Mouse (Mus musculus): ENCODE measurements around the gene Tgfa. TPM values are rescaled to one million over a fixed set of nuclear protein-coding genes. Genes with fewer than 3 reads are reported as not detected.

Tgfa gene
- total RNA-seq, 2 experiments from 2014 or later: 1.5 to 2.1 TPM

DNA sequence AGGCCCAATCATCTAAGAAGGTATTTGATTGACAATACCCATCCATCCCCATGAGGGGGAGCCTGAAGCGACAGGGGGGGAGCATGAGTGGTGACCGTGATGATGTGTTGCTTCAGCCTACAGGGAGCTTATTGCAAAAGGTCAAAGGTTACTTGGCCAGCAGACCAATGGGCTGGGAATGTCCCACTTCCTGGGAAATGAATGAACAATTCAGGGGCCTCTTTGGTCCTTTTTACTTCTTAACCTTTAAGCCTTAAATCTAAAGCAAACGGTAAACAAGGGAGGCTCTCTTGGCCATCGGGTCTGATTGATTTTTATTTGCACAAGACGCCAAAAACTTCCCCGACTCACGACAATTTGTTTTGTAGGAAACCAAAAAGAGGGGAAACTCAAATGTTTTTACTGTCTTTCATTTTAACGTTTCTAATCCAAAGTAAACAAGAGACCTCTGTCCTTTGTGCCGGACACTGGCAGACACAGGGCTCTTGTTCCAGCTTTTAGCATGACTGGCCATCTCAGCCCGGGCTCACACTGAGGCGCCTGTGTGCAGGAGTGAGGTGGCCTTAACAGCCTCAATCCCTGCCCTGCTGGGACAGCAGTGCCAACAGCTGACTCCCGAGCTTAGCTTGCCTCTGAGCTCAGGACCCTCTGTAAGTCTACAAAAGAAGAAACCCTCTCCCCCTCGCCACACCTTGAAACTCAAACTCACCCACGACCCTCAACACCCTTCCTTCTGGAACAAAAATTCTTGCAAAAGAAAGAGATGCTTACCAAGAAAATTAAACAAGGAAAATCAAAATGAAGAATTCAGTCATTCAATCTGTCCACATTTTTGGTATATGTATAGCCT lies 8.7 kb upstream of the Tgfa start:
- intact Hi-C loops (cut with DNase I): no loop called here
- no peak for DNase-seq

DNA sequence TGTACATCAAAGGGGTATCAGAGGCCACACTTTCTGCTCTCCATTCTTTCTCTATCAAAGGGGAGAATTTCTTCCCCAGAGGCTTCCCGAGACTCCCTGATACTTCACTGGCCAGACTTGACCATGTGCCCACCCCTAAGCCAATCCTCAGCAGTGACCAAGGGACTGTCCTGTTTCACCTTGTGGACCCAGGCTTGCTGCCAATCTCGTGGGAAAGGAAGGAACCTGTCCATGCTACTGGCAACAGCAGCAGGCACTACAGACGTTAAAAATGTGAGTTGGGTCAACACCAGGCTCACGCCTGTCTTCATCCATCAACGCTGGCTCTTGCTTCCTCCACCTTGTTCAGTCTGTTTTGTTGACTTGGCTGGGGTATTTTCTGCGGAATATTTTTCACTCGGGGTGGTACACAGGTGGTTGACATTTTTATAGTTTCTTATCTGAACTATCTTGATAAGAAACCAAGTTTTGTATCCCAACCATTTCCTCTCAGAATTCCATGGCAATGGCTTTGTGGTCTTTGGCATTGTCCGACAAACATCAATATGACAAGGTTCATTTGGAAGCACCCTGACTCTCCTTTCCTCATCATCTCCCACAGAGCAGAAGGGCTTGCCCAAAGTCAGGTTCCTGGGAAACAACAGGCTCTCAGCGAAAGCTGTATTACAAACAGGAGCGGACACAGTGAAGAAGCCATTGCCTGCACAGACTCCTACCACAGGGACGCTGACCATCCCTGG lies 6.1 kb upstream of the Tgfa start:
- DNase-seq: no peak
- intact Hi-C loops (cut with DNase I): no loop called here

DNA sequence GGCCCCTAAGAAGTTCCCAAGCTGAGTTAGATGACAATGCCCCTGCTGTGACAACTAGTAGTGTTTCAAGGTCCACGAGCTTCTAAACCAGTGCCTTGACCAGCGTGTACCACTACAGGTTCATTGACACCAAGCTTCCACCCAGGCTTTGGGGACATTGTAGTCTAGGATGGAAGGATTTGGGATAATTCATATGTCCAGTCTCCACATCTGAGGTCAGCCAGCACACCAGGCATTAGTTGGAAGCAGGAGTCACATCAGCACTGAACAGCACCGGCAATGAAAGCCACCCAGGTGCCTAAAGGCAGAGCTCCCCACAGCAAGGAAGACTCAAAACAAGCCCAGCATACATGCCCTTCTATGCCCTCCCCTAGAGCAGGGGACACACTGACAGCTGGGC lies 4.4 kb upstream of the Tgfa start:
- DNase-seq: no peak
- intact Hi-C loops (cut with DNase I): no loop called here

DNA sequence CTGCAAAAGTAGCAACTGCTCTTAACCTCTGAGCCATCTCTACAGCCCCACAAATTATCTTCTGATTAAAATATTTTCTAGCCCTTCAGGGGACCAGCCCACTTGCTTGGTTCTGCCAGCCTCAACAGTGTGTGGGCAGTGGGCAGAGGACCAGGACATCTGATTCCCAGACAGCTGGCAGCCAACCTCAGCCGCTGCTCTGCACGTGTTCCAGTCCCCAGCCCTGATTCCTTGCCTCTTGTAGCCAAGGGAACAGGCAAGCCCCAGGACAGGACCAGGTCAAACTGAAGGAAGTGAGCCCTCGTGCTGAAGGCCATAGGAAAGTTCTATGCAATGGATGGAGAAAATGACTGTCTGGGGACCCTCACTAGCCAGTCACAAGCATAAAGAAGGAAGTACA lies 2.0 kb upstream of the Tgfa start:
- intact Hi-C loops (cut with DNase I): no loop called here
- no peak for DNase-seq

DNA sequence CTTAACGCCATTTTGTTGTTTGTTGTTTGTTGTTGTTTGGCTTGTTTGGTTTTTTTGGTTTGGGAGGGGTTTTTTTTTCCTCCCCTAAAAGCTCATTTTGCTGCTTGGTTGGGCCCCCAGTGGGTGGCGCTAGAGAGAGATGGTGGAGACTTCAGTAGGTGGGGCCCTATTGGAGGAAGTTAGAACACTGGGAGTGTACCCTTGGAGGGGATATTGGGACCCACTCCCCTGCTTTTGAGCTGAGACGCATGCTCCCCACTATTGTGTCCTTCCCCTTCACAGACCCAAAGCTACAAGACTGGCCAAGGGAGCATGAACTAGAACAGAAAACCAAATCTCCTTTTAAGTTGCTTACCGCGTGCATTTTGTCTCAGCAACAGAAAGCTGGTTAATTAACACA lies 1.1 kb upstream of the Tgfa start:
- intact Hi-C loops (cut with DNase I): loop anchor here (2.0 kb wide), 1 partner anchor 171 kb away; the partner anchor contains the start of gene Fam136a
- peak in 1 of 2 experiments; percentile 57 for DNase-seq

DNA sequence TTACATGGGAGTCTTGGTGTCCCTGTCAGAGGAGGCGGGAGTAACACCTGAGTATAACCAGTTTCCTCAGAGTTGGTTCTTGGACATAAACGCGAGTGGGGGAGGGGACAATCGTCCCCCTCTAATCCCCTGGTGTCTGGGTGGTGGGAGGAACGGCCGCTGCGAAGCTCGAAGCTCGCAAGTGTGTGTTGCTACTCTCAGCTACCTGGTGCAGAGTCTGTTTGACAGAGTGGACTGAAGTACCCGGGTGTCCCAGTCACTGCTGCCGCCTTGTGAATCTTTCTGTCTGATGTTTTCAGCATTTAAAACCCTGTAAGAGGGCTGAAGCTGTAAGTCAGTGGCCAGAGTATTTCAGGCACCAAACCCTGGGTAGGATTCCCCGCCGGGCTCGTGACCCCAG lies 1.0 kb downstream of the Tgfa start:
- DNase-seq: no peak
- intact Hi-C loops (cut with DNase I): no loop called here

DNA sequence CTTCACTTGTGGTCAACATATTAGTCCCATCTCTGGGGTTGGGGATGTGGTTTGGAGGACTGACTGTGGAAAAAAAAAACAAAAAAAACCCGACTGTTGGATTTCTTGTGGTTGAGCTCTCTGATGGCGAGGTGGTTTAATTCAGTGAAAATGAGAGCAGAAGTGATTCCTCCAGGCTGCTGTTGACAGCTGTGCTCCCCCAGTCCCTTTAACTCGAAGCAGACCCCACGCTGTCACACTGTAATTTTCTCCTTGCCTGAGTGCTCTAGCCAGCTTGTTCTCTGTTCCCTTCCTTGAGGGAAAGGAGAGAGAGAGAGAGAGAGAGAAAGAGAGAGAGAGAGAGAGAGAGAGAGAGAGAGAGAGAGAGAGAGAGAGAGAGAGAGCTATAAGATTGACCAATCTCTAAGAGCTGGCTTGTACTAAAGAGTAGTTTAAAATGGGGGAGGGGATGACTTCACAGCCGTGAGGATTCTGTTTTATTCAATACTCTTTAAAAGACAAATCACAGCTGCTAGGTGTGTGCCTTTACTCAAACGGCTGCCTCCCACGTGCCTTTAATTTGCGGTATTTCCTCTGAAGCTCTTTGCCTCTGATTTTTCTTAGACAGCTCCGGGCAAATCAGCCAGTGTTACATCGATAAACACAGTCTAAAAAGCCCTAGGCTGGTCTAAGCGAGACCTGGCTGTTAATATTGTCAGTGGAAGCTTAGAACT lies 2.3 kb downstream of the Tgfa start:
- no peak for DNase-seq
- intact Hi-C loops (cut with DNase I): no loop called here

DNA sequence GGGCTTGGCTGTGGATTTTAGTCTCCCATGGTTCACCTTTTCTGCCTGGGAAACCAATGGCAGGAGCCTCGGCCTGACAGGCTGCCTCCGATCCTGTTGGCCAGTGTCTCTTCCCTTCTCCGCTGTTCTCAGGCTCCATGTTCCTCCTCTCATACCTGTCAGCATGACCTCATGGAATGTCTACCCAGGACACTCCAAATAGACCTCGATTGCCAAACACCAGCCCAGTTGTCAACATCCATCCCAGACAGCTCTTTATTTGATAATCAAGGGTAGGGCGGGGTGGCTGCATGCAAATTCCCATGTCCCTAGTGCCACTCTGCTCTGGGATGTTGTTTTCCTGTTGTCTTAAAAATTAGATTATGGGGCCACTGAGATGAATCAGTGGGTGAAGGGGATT lies 5.9 kb downstream of the Tgfa start:
- intact Hi-C loops (cut with DNase I): no loop called here
- DNase-seq: no peak

DNA sequence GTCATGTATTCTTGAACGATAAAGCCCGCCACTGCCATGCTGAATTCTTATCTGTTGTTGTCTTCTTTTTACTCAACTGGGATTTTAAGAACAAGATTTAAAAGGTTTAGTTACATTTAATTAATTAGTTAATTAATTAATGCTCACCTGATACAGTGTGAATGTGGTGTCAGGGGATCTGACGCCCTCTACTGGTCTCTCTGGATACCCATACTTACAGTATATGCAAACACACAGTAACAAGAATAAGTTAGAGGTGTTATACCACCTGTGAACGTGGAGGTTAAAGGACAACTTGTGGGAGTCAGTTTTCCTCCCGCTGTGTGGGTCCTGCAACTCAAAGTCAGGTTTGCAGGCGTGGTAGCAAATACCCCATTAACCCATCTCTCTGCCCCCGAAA lies 8.1 kb downstream of the Tgfa start:
- DNase-seq: no peak
- intact Hi-C loops (cut with DNase I): no loop called here

DNA sequence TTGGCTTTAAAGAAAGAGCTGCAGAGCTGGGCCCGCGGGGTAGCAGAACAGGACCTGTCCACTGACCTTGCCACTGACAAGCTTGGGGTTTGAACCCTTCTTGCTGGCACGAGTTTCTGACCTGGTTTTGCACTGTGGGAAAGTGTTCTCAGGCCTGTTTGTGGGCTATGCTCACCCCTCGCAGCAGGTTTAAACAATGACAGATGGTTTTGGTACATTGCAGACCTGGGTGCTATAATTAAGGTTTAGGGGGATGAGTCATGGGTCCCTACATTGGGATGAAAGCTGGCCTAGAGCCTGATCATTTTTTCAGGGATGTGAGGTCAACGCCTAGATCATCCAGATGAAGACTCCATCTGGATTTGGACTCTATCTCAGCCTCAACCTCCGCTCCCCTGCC lies 11.0 kb downstream of the Tgfa start:
- intact Hi-C loops (cut with DNase I): no loop called here
- no peak for DNase-seq

DNA sequence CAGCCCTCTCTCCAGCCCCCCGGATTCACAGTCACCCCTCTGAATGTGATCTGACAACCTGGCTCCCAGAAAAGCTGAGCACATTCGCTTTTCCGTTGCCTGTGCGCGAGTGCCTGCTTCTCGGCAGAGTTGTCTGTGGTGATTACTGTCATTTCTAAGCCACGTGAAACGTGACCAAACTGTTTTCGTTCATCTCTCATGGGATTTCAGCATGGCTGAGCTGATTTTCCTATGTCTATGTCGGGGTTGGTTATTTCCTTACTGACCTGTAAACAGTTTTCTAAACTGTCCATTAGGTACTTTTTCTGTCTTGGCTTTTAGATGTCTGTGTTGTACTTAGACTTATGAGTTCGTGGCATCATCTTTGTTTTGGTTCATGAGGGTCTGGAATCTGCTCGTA lies 12.0 kb downstream of the Tgfa start:
- intact Hi-C loops (cut with DNase I): no loop called here
- no peak for DNase-seq

DNA sequence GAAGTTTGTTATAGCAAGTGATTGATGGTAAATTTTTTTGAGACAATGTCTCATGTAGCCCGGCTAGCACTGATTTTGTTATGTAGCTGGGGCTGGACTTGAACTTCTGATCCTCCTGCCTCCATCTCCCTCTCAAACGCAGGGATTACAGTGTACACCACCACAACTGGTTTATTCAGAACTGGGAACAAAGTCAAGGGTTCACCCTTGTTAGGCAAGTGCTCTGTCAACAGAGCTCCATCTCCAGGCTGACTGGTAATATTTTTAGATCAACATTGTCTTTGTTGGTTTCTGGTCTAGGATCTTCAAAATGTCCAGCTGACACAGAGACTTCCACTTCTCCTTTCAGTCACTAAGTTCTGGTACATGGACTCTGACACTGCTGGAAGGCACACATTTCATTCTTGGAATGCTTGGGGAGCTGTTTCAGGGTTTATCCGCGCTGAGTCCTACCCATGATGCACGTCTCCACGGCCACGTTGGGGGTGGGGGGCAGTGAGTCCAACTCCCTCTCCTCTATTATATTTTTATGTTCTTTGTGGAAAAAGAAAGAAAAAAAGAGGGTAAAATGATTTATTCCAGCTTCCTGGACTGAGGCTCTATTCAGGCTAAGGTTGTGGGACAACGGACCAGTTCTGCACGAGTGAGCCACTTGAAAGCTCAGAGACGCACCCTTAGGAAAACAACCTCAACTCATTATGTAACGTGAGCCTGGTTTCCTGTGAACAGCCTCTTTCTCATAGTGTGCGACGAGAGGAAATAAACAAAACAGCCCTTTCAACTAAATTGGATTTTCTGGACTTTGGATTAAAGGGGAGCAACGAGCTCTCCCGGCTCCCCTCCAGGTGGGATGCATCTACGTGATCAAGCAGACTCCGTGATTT lies 14.4 kb downstream of the Tgfa start:
- intact Hi-C loops (cut with DNase I): no loop called here
- no peak for DNase-seq

DNA sequence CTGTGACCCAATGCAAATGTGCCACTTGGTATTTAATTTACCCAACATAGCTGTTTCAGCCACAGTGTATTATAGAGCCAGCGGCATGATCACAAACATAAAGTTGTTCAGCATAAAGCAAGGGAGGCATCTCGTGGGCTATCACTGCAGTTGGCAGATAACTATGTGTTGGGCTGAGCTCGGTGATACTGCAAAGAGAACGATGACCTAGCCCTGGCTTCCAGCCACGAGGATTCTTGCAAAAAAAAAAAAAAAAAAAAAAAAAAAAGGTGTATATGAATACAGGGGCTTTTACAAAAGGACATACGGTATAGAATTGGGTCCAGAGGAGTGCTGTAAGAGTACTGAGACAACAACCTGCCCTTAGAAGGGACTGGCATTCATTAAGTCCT lies 15.0 kb downstream of the Tgfa start:
- intact Hi-C loops (cut with DNase I): no loop called here
- no peak for DNase-seq

DNA sequence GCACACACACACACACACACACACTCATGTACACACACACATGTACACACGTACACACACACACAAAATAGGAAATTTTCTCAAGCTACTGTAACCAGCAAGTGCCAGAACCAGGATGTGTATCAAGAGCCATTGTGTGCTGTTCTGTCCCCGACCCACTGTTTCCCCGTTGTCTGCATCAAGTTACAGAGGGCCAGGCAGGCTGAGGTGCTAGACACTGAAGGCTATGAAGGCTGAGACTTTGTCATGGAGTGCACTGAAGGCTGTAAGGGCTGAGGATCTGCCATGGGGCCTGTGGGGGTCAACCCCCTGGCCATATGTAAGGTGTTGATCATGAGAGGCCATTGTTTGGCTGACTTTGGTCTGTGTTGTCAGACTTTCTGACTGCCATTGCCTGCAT lies 15.6 kb downstream of the Tgfa start:
- no peak for DNase-seq
- intact Hi-C loops (cut with DNase I): no loop called here

DNA sequence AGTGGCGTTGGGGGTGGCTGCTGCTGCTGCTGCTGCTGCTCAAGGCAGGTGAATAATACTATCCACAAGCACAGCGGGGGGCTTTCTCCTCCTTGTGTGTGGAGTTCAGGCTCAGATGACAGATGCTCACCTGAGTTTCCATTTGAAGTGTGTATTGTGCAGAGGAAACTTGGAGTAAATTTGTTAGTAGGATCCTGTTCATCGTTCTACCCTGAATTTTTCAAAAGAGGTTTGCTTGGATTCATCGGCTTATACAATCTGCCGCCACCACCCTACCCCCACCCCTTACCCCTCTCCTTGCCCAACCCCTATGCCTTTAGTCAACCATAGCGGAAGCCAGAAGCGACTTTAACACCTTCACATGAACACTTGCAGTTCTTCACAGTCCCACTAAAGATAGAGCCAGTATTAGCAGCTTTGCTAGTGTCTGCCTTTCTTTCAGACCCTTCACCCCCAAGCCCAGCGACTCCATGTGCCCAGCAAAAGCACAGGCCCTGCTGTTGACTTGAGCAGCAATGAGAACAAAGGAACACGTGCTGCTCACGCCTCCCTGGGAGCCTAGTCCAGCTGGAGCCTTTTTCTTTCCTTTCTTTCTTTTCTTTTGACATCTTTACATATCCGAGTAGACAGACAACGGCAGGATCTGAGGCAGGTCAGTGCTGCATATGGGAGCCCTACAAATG lies 16.2 kb downstream of the Tgfa start:
- no peak for DNase-seq
- intact Hi-C loops (cut with DNase I): no loop called here

DNA sequence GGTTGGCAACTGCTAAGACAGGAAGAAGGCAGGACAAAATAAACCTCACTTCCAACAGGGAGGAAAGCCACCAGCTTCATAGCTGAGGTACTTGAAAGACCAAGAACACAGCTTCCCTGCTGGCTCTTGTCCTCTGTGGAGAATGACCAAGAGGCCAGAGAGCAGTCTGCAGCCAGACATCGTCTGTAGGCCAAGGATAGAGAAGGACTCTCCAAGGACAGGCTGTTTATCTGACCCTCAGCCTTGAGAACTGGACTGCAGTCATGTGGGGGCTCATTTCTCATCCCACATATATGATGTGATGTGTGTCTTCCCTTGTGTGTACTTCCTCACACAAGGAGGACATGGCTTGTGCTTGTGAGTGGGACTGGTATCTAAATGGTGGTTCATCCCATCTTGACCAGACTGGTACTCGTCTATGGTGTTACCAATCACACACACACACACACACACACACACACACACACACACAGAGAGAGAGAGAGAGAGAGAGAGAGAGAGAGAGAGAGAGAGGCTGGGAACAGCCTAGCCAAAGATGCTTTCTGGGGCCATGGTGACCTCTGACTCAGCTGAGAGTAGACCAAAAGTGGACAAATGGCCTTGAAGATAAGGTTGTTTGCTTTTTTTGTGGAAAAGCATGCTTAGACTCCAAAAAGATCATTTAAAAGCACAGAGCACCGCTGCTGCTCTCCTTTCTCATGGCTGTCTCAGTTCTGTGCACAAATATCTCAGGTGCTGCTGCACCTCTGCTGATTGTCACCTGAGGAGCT lies 18.0 kb downstream of the Tgfa start:
- intact Hi-C loops (cut with DNase I): no loop called here
- DNase-seq: no peak

DNA sequence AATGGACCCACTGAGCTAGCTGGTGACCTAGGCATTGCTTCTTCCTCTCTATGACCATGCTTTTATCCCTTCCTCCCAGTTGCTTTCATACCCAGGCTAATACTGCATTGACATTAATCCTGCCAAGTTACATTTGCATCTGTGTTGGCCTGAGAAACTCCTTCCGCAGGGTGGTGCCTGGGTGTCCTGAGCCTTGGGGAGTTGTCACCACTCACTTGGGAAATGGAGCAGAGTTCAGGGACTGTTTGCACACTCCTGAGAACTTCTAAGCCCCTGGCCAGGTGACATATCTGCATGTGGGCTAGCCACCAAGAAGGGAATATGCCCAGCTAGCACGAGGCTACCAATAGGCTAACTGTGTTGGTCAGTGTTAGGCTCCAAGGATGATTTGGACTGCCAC lies 23.0 kb downstream of the Tgfa start:
- intact Hi-C loops (cut with DNase I): no loop called here
- no peak for DNase-seq

DNA sequence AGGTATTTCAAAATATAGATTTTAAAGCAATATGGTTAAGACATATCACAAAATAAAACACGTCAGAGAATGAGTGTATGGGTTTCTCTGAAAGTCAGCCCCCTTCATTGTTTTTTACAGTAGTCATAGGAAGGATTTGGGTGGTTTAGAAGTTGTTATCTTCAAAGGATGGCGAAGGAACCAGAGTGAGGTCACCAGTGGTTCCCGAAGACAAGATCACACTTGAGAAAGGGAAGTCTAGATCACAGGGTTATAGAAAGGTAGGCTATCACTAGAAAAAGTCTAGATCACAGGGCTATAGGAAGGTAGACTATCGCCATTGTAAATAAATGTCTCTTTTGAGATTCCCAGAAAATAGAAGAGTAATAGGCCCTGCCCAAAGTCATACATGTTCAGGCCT lies 23.7 kb downstream of the Tgfa start:
- no peak for DNase-seq
- intact Hi-C loops (cut with DNase I): no loop called here

DNA sequence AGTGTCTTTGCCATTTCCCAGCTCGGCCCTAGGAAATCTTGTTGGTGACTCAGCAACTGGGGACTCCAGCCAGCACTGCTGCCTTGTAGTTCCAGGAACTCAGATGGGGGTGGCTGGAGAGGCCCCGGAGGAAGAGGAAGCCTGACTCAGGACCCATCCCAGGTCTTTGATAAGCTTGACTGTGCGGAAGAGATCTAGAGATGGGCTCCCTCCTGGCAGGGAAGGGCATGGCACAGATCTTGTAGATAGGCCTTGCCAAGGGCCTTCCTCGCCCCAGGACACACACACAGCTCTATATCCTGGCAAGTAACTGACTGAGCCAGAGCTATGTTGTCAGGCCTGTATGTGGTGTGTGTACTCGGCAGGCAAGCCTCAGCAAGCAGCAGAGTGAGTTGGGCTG lies 24.5 kb downstream of the Tgfa start:
- intact Hi-C loops (cut with DNase I): no loop called here
- peak; percentile 25 to 29 for DNase-seq
